Mouse (Mus musculus) liver, adult 2 months (tissue): ENCODE data around the gene Vmp1.

Experiments
- CTCF ChIP-seq: fragments of 200-500 bp; IDR thresholded peaks from 2 replicates; pipeline ENCODE4 v1.5.1; 2011; ENCODE audit warnings: low read depth, low read length, control low read depth
- POLR2A ChIP-seq: fragments of 200-500 bp; IDR thresholded peaks from 2 replicates; pipeline ENCODE4 v1.6.1; 2011; ENCODE audit warnings: low read length, control low read depth; ENCODE audit not compliant: insufficient read depth; ENCODE audit errors: extremely low read depth

DNA sequence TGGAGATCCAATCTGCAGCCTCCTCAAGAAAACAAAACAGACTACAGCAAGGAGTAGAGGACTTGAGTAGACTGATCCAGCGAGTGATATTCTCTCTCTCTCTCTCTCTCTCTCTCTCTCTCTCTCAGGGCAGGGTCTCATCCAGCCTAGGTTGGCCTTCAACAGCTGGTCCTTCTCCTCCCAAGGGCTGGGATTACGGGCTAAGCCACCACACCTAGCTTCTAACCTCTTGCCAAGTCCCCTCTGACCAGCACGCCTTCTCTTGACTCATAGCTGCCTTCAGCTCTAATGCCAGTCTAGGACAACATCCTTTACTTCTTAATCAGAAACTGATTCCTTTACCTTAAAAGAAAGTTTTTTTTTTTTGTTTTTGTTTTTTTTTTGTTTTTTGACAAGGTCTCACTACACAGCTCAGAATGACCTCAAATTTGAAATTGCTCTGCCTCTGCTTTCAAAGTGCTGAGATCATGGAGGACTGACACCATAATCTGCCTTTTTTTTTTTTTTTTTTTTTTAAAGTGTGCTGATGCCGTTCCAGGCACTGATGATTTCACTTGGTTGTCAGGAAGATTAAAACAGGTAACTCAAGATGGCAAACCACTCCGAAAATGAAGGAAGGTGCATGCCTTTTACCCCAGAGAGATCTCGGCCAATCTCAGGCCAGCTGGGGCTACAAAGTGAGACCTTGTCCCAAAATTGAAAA is 105.4 kb downstream of the Vmp1 start:
- TF ChIP-seq POLR2A (no peak), CTCF (no peak)
